Mouse (Mus musculus): ENCODE measurements at regions not wholly inside any gene's neighbourhood (a gene's known extent, or its start where the extent isn't known, plus 50 kb on each side); places are given as distances from the start of the nearest gene placed in this dataset.

GRCm38 (mm10) chr2:160060091-160060490 is 273.9 kb downstream of the Gm826 start:
- Histone ChIP-seq H3K4me3 (replicated peaks) (no peak overlapping the region), H3K9me3 (replicated peaks) (no peaks in the 10 kb centered on the region), H3K9ac (replicated peaks) (no peak overlapping the region), H3K4me1 (peaks cover 9% of the 10 kb centered on the region), H3K36me3 (no peaks in the 10 kb centered on the region), H3K27me3 (replicated peaks) (peaks cover 9% of the 10 kb centered on the region; the same call in 1 of the 2 replicates), H3K27ac (replicated peaks) (no peak overlapping the region), H3K4me2 (no peak overlapping the region)
- 95% methylated on average over 5 of the region's 5 CpGs for WGBS
- ATAC-seq (ENCODE audit: low FRiP score), result no peak

GRCm38 (mm10) chr2:160057211-160057610 is 276.8 kb downstream of the Gm826 start:
- H3K27ac ChIP-seq (replicated peaks), result no peak overlapping the region
- no peak for ATAC-seq (ENCODE audit: low FRiP score)
- H3K27me3 ChIP-seq (replicated peaks), result peaks cover 4% of the 10 kb centered on the region; the same call in 1 of the 2 replicates
- H3K9me3 ChIP-seq (replicated peaks), result no peaks in the 10 kb centered on the region
- 21% methylated on average over 6 of the region's 6 CpGs for WGBS
- H3K36me3 ChIP-seq, result no peaks in the 10 kb centered on the region
- H3K4me3 ChIP-seq (replicated peaks), result no peak overlapping the region
- H3K4me1 ChIP-seq, result peaks cover 16% of the 10 kb centered on the region
- no peak overlapping the region for H3K4me2 ChIP-seq
- no peak overlapping the region for H3K9ac ChIP-seq (replicated peaks)

- ATAC-seq (ENCODE audit: low FRiP score), result no peak
- Histone ChIP-seq H3K27ac (replicated peaks) (no peak overlapping the region), H3K9me3 (replicated peaks) (0 out of 2 replicates have a peak, but pooled peaks cover 3% of the 10 kb centered on the region), H3K4me3 (replicated peaks) (no peak overlapping the region), H3K27me3 (replicated peaks) (0 out of 2 replicates have a peak, but pooled peaks cover 10% of the 10 kb centered on the region), H3K36me3 (no peaks in the 10 kb centered on the region), H3K9ac (replicated peaks) (no peak overlapping the region), H3K4me1 (peaks cover 16% of the 10 kb centered on the region), H3K4me2 (no peak overlapping the region)
- 79% methylated on average over 14 of the region's 14 CpGs for WGBS
Measured at GRCm38 (mm10) chr2:160054411-160054810, 279.6 kb downstream of the Gm826 start.

GRCm38 (mm10) chr2:160048286-160048685 is 285.7 kb downstream of the Gm826 start:
- Histone ChIP-seq H3K36me3 (no peaks in the 10 kb centered on the region), H3K4me3 (replicated peaks) (no peak overlapping the region), H3K4me1 (no peaks in the 10 kb centered on the region), H3K4me2 (no peak overlapping the region), H3K27ac (replicated peaks) (no peak overlapping the region), H3K27me3 (replicated peaks) (0 out of 2 replicates have a peak, but pooled peaks cover 5% of the 10 kb centered on the region), H3K9me3 (replicated peaks) (0 out of 2 replicates have a peak, but pooled peaks cover 3% of the 10 kb centered on the region), H3K9ac (replicated peaks) (no peak overlapping the region)
- no peak for ATAC-seq (ENCODE audit: low FRiP score)
- 88% methylated on average over 9 of the region's 9 CpGs for WGBS

- ATAC-seq (ENCODE audit: low FRiP score), result no peak
- Histone ChIP-seq H3K9ac (replicated peaks) (no peak overlapping the region), H3K4me2 (no peak overlapping the region), H3K9me3 (replicated peaks) (0 out of 2 replicates have a peak, but pooled peaks cover 3% of the 10 kb centered on the region), H3K27ac (replicated peaks) (no peak overlapping the region), H3K27me3 (replicated peaks) (0 out of 2 replicates have a peak, but pooled peaks cover 5% of the 10 kb centered on the region), H3K4me1 (no peaks in the 10 kb centered on the region), H3K36me3 (no peaks in the 10 kb centered on the region), H3K4me3 (replicated peaks) (no peak overlapping the region)
- 27% methylated on average over 7 of the region's 7 CpGs for WGBS
Measured at GRCm38 (mm10) chr2:160046881-160047543, 286.9 kb downstream of the Gm826 start.

GRCm38 (mm10) chr2:160044591-160044990 is 289.4 kb downstream of the Gm826 start:
- Histone ChIP-seq H3K4me2 (no peak overlapping the region), H3K36me3 (no peaks in the 10 kb centered on the region), H3K4me1 (no peaks in the 10 kb centered on the region), H3K9ac (replicated peaks) (no peak overlapping the region), H3K27ac (replicated peaks) (no peak overlapping the region), H3K4me3 (replicated peaks) (no peak overlapping the region), H3K27me3 (replicated peaks) (no peaks in the 10 kb centered on the region), H3K9me3 (replicated peaks) (no peaks in the 10 kb centered on the region)
- ATAC-seq (ENCODE audit: low FRiP score), result no peak
- WGBS, result 86% methylated on average over 4 of the region's 4 CpGs

GRCm38 (mm10) chr2:160044184-160044583 is 289.8 kb downstream of the Gm826 start:
- no peak for ATAC-seq (ENCODE audit: low FRiP score)

GRCm38 (mm10) chr2:160029432-160029831 is 304.5 kb downstream of the Gm826 start:
- Histone ChIP-seq H3K27ac (replicated peaks) (no peak overlapping the region), H3K4me3 (replicated peaks) (no peak overlapping the region), H3K36me3 (no peaks in the 10 kb centered on the region), H3K4me1 (no peaks in the 10 kb centered on the region), H3K4me2 (no peak overlapping the region), H3K9ac (replicated peaks) (no peak overlapping the region), H3K27me3 (replicated peaks) (no peaks in the 10 kb centered on the region), H3K9me3 (replicated peaks) (no peaks in the 10 kb centered on the region)
- WGBS, result 93% methylated on average over 1 of the region's 1 CpGs
- no peak for ATAC-seq (ENCODE audit: low FRiP score)

More at GRCm38 (mm10) chr2:160044184-160044583, 289.8 kb downstream of the Gm826 start:
- H3K36me3 ChIP-seq, result no peaks in the 10 kb centered on the region
- no peak overlapping the region for H3K9ac ChIP-seq (replicated peaks)
- no peak overlapping the region for H3K27ac ChIP-seq (replicated peaks)
- no peak overlapping the region for H3K4me2 ChIP-seq
- no peak overlapping the region for H3K4me3 ChIP-seq (replicated peaks)
- whole genome bisulfite sequencing, result 91% methylated on average over 2 of the region's 2 CpGs
- H3K4me1 ChIP-seq, result no peaks in the 10 kb centered on the region
- H3K9me3 ChIP-seq (replicated peaks), result no peaks in the 10 kb centered on the region
- H3K27me3 ChIP-seq (replicated peaks), result no peaks in the 10 kb centered on the region

- no peak overlapping the region for H3K4me2 ChIP-seq
- H3K9ac ChIP-seq (replicated peaks), result no peak overlapping the region
- H3K4me3 ChIP-seq (replicated peaks), result no peak overlapping the region
- 87% methylated on average over 2 of the region's 2 CpGs for WGBS
- H3K36me3 ChIP-seq, result no peaks in the 10 kb centered on the region
- H3K9me3 ChIP-seq (replicated peaks), result no peaks in the 10 kb centered on the region
- no peaks in the 10 kb centered on the region for H3K4me1 ChIP-seq
- H3K27ac ChIP-seq (replicated peaks), result no peak overlapping the region
- no peak for ATAC-seq (ENCODE audit: low FRiP score)
- H3K27me3 ChIP-seq (replicated peaks), result no peaks in the 10 kb centered on the region
Measured at GRCm38 (mm10) chr2:160028459-160028858, 305.5 kb downstream of the Gm826 start.

- H3K4me2 ChIP-seq, result no peak overlapping the region
- no peak overlapping the region for H3K4me3 ChIP-seq (replicated peaks)
- 73% methylated on average over 3 of the region's 3 CpGs for WGBS
- H3K9me3 ChIP-seq (replicated peaks), result no peaks in the 10 kb centered on the region
- no peak overlapping the region for H3K9ac ChIP-seq (replicated peaks)
- H3K4me1 ChIP-seq, result no peaks in the 10 kb centered on the region
- H3K36me3 ChIP-seq, result no peaks in the 10 kb centered on the region
- H3K27me3 ChIP-seq (replicated peaks), result no peaks in the 10 kb centered on the region
- no peak overlapping the region for H3K27ac ChIP-seq (replicated peaks)
- no peak for ATAC-seq (ENCODE audit: low FRiP score)
Measured at GRCm38 (mm10) chr2:160025911-160026310, 308.1 kb downstream of the Gm826 start.

GRCm38 (mm10) chr2:160021541-160021940 is 312.4 kb downstream of the Gm826 start:
- no peaks in the 10 kb centered on the region for H3K36me3 ChIP-seq
- 73% methylated on average over 4 of the region's 4 CpGs for WGBS
- no peak overlapping the region for H3K4me3 ChIP-seq (replicated peaks)
- H3K9ac ChIP-seq (replicated peaks), result no peak overlapping the region
- H3K27me3 ChIP-seq (replicated peaks), result no peaks in the 10 kb centered on the region
- no peaks in the 10 kb centered on the region for H3K9me3 ChIP-seq (replicated peaks)
- H3K4me2 ChIP-seq, result no peak overlapping the region
- ATAC-seq (ENCODE audit: low FRiP score), result no peak
- peaks cover 10% of the 10 kb centered on the region for H3K4me1 ChIP-seq
- H3K27ac ChIP-seq (replicated peaks), result no peak overlapping the region

GRCm38 (mm10) chr2:160020876-160021275 is 313.1 kb downstream of the Gm826 start:
- ATAC-seq (ENCODE audit: low FRiP score), result no peak
- Histone ChIP-seq H3K9me3 (replicated peaks) (no peaks in the 10 kb centered on the region), H3K27ac (replicated peaks) (no peak overlapping the region), H3K4me1 (peaks cover 10% of the 10 kb centered on the region), H3K27me3 (replicated peaks) (no peaks in the 10 kb centered on the region), H3K36me3 (no peaks in the 10 kb centered on the region), H3K9ac (replicated peaks) (no peak overlapping the region), H3K4me3 (replicated peaks) (no peak overlapping the region), H3K4me2 (no peak overlapping the region)
- WGBS, result 82% methylated on average over 2 of the region's 2 CpGs
